Mouse (Mus musculus) ovary, postnatal 36 days (tissue): ENCODE measurements at regions not wholly inside any gene's neighbourhood (a gene's known extent, or its start where the extent isn't known, plus 50 kb on each side); places are given as distances from the start of the nearest gene placed in this dataset.
A peak's percentile ranks its signal among the peaks of the same experiment; 100 is the strongest.

Source experiments
- DNase-seq: peaks from one replicate; pipeline ENCODE4 v3.0.0; 2022; ENCODE audit warnings: low spot score, mixed read lengths

DNA sequence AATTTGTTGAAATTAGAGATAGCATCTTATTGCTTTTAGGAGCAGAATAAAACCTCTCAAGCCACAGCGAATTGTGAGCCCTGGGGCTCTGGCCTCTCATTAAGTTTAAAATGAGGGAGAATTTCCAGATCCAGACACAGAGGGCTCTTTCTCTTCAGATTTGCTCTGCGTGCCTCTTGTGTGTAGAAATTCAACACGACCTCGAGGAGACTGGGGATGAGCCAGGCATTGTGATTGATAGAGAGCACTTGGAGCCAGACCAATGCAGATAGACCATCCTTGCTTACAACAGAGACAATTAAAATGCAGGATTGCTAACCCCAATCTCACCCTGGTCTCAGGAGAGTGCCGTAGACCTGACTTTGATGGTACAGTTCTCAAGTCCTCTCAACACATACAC, 121.9 kb upstream of the Gas1 start:
- no peak for DNase-seq

DNA sequence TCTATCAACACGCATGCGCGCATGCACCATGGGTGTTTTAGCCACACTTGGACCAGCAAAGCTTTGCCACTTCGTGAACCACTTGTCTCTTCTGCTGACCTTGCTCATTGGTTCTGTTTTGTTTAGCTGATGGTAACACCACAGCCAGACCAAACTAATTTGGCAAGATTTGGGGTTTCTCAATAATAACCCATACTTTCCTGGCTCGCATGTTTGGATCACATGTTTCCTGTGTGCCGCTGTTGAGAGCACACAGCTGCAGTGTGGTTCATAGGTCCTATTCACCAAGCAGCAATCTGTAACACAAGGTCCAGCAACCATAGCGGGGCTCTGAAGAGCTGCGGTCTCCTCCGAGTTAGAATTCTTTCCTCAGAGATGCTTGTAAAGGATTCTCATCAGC, 126.4 kb upstream of the Gas1 start:
- no peak for DNase-seq

DNA sequence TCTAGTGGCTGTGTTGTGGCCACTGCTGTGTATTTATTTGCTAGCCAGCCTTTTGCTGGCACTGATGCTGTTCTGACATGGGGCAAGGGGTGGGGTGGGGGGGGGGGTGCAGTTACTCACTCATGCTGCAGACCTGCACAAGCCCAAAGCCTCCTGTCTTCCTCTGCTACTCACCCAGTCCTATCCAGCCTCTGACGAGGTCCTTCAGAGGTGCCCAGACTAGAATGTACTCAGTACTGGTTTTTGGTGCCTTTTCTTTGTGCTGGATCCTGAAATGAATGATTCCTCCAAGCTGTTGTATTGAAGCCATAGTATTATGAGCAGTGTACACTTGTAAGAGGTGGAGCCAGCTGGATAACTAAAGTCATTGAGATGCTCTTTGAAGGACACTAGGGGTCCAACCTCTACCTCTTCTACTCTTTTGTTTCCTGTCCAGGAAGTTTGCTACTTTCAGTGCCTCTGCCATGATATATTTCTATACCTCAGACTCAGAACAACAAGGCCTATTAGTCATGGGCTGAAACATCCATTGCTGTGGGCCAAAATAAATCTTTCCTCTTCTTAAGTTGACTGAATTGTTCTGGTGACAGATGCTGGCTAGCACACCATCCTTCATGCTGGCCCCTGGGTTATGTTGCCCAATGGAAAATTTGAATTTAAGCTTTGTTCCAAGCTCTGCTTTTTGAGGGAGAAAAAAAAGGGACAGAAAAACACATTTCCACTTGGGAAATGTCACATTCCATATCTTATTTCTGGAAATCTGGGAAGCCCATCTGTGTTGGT, 128.1 kb upstream of the Gas1 start:
- DNase-seq, result no peak

DNA sequence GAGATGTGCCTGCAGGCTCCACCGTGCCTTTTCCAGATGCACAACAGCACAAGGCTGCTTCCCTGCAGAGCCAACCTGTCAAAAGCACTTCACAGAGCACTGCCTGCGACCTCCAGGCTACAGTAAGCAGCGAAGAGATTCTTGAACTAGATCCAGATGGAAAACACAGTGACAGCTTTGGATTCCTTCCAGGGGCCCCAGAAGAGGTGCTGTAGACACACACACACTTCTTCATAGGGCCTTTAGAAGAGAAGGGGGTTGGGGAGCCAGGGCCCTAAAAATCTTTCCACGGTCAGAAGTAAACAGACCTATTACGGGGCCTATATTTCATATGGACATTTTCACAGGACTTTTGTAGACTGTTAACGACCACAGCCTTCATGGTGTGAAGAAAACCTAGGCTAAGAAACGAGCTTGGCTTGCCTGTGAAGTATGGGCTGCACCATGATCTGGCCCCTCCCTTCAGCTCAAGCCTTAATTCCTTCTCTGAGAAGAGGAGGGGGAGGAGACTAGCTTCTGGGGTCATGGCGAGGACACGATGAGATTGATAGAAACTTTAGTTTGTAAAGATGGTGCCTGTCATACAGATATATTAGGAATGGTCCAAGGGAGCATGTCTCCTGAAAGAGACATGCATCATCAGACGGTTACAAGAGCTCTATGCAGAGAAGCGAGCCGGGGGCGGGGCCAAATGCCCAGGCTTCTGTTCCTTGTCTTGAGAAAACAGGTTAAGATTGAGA, 131.1 kb upstream of the Gas1 start:
- DNase-seq, result no peak

DNA sequence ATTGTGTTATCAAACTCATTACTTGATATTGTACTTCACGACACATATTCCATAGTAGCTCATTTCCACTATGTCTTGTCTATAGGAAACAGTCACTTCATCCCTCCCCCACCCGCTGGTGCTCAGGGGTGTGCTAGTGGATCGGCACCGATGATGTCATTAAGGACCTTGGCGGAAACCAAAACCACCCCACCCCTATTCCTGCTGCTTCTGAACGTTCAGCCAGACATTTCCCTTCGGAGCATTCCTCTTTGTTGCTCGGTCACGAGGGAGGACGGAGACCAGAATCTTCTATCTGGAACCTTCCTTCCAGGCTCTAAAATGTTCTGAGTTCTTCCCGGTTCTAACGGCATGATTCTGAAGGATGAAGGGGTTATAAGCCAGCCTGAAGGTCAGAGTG, 132.3 kb upstream of the Gas1 start:
- no peak for DNase-seq

DNA sequence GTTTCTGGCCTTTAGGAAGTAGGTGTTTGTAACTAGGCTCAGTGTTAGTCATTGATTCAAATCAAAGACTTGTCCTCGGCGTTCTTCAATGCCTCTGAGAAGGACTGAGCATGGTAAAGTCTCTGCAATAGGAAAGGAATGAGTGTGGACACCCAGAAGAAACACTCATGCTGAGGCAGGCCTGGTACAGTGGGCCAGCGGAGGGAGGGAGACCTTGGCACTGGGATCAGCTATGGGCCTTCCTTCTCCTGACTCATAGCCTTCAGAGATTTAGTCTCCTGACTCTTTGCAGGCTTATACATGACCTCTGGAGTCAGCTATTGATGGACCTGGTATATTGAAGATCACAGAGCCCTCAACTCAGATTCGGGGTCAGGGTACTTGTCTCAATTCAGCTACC, 132.8 kb upstream of the Gas1 start:
- DNase-seq, result no peak

DNA sequence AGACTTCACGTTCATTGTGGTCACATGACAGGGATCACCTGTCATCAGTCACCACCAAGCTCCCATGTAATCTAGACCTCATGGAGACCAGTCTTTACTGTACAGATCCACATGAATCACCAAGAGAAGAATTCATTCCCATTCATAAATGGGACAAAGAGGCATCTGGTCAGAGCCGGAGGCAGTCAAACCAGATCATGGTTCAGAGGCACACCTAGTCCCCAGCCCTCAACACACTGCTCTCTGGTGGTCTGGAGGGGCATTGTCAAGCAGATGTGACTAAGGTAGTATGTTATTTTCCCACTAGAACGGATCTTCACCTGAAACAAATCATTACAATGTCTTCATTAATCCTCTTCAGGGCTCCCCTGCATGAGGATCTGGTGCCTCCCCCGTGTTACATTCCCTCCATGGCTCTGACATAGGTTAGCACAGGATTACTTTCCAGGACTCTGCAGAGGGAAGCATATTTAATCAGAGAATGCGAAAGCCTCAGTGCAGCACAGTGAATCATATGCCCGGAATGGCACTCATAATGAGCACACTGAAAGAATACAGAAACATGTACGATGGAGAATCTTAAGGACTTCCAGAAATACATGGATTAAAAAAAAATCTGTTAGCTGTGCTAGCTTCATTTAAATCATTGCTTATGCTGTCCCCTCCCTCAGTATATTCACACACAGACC, 135.4 kb upstream of the Gas1 start:
- DNase-seq, result no peak

DNA sequence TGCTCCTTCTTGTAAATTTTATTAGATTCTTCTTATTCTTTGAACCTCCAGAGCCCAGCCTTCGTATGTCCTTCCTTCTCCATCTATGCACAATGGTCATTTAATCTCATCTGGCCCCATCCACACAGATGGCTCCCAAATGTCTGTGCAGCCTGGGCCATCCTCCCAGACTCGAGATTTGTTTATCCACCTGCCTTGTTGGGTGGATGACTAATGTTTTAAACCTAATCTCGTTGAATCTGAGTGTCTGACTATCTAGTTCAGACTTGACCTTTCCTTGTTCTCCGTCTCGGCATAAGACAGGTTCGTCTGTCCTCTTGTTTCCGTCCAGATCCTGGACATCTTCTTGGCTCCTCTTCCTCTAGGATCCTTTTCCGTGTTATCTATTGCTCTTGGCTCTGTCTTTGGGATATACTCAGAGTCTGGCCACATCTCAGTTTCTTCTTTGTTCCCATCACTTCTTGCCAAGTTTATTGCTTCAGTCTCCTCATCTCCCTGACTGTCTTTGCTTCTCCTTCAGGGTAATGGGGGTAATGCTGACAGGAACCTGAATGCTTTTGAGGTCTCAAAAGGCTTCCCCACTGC, 141.4 kb upstream of the Gas1 start:
- no peak for DNase-seq

DNA sequence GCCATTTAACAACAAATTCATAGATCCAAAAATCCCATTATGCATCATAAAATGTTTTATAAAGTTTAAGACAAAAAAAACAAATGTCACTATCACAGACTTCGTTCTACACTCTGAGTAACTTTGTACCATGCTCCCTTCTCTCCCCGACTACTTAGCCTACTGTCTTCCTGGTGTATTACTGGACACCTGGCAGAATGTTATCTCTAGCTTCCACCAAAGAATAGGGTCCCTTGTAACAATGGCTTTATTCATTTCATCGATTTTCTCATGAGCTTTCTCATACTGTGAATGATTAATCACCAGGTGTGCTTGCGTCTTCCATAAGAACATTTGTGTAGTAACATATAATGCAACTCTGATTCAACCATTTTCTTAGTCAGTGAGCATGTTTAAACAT, 142.1 kb upstream of the Gas1 start:
- no peak for DNase-seq

DNA sequence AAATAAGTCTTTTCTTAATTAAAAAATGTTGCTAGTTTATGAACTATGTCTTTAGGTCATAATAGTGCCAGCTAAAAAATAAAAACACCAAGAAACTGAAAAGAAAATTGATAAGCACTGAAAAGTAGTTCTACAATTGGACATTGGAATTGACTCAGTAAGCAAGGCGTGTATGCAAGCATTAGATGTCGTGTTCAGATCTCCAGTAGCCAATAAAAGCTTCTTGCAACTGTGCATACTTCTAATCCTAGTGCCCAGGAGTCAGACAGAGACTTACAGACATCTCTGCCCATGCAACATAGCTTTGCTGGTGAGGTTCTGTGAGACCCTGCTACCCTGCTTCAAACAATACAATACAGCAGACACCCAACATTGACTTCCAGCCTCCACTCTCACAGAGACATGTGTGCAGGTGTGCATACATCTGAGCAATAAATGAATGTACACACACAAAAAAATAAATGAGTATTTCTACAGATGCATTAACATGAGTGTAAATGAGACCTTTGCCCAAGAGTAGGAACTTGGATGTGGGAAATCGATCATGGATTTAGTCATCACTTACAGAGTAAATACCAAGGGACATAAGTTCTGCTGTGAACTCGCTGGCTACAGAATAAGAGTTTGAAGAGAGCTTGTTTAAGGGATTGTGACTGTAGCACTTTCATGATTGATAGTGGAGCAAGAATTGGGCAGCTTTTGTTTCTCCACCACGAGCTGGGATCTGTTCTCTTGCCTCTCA, 142.9 kb upstream of the Gas1 start:
- DNase-seq, result no peak

DNA sequence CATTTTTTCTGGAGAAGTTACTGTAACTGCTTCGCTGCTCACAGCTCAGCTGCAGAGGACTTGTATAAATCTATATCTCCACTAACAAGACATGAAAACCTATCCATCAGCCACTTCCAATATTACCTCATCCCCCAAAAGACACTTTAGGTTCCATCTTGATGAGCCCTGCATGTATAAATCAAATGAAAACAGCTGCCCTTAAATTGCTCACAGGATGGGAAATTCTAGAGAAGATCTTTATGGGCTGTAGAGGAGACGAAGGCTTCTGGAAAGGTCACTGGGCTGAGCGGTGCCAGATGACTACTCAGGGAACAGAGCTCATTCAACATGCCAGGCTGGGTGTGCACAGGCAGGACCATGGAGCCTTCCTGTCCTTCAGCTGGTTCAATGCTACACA, 145.4 kb upstream of the Gas1 start:
- DNase-seq, result no peak

DNA sequence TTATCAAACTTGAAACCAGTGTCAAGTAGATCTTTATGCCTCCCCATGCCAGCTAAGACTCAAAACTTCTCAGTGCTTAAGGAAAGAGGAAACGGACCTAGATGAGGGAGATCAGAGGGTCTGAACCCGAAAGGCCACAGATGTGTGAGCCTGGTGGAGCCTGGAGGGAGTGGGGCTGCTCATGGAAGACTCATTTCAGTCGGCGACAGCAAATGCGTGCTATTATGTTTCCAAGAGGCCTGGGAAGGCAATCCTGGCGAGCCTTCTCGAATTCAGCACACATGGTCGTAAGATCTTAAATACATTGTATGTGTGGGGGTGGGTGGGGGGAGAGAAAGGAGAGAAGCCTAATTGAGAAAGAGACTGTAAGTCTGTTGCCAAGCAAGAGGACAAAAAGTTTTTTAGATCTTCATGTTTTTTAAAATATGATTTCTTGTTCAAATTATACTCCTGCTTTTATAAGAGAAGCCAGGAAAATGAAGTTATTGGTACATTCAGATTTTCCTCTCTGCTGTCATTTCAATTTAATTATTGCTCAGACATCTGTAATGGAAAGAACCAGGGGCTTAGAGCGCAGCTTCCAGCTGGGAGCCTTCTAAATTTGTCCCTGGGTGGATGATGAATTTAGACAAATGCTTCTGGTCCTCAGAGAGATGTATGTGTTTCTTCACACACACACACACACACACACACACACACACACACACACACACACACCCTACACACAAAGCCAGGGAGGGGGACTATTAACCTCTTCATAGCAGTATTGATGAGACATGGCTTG, 153.5 kb upstream of the Gas1 start:
- no peak for DNase-seq

DNA sequence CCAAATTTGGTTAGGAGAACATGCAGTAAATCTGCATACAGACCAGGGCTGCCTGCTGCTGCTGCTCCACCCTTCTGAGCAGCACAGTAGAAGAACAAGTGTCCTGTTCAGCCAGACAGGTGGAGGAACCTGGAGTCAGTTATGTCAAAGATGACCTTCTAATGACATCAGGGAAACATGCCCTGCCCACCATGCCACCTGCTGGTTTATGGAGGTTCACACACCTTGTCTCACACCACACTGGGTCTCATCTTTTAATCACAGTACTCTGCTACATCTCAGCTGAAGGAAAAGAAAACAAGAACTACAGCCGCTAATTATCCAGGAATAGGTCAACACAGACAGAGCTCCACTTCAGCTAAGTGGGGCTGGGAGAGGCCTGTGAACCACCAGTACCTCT, 159.0 kb upstream of the Gas1 start:
- no peak for DNase-seq

DNA sequence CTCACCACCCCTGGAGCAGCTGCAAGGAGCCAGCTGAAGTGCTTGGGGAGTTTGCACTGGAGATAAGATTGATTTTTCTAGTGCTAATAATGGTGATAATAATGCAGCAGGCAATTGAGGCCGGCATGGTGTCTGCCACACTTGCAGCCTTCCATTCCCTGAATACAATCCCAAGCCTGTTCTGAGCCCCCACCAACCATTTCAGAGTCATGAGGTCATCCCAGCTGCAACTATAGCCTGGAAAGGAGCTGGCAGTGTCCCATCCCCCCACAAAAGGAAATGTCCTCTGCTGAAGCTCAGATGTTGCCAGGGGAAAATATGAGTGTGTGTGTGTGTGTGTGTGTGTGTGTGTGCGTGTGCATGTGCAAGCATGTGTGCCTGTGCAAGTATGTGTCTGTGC, 160.2 kb upstream of the Gas1 start:
- DNase-seq, result no peak

DNA sequence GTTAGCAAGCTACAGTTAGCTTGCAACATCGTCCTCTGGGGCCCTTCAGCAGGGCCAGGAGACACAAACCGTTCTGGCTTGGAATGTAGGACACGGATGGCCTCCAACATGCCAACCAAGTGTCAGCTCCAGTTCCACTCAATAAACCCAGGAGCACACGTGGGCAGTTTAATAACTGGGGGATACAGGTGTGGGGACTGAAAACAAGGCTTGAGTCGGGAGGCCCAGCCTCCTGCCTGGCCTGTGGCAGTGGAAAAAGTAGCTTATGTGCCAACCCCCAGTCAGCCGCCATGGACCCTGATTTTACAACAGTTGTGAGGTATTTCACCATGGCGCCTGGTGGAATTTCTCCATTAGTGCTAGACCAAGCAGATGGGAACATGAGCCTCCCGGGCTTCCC, 160.9 kb upstream of the Gas1 start:
- no peak for DNase-seq

DNA sequence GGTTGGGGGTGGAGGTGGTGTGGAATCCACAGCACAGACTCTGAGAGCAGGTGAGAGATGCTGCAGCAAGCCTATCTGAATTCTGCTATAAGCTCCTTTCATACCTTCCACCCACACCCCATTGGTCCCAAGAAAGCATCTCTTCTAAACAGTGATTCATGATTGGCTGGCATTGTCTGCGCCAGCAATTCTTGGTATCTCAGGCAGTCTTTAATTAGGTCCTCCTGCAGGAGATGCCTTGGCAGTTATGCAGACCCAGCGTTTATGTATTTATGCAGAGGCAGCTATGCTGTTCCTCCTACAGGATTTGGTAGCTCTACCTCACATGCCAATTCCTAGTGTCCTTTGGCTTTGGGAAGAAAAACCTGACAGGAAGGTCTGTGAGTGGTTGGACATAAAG, 162.9 kb upstream of the Gas1 start:
- no peak for DNase-seq

DNA sequence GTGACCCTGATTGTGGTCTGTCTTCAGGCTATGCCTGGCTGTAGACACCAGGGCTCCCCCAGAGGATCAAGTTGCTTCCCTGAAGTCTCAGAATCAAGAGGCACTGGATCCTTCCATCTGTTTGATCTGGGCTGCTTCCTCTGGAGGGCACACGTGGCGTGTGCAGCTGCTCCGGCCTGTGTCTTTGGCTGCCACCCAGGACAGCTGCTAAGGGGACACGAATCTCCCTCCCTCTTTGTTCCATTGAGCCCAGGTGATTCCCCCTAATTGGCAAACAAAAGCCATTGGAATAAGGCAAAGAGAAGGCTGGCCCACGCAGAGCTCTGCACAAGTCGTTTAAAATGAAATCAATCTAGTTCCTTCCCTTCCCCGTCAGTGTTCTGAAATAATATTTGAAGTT, 170.7 kb upstream of the Gas1 start:
- DNase-seq, result peak; percentile 26

DNA sequence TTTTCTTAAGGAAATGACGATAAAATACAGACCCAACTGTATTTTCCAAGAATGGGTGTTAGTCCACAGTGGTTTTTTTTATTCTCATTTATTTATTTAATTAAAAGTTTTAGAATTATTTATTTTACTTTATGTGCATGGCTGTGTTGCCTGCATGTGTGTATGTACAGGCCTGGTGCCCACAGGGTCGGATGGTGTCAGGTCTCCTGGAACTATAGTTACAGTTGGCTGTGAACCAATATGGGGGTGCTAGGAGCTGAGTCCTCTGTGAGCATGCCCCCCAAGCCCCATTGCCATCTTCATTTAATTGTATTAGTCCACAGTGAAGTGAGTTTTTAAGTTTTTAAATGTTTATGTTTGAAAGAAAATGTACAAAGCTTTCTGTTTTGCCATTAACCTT, 171.3 kb upstream of the Gas1 start:
- DNase-seq, result no peak

DNA sequence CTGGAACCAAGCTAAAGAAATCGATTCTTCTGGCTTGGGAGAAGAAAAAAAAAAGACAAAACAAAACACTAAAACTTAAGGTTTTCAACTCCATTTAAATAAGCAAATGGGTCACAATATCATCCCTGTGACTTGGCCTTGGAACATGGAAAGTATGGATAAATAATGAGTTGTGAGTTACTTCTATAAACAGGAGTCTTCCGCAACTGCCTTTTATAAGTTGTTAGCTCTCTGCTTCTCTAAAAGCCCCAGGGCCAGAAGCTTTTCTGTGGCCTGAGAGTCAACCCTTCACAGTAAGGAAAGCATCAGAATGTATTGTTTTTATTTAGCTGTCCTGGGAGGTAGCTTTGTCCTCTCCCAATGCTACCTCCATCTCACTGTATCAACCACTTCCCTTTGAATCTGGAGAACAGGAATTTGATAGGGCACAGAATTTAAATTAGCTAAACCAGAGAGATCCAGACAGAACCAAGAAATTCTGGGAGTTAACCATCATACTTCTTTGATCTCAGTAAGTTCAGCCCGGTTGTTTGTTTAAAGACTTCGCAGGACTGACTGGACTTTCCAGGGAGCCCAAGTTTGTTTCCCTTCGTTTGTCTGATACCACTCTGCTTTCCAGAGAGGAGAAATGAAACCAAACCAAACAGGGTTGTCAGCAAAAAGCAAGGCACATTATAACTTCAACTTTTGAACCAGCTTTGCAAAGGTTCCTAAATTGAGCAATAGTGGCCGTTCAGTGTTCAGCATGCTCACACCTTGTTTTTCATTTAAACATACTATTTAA, 178.7 kb upstream of the Gas1 start:
- no peak for DNase-seq

DNA sequence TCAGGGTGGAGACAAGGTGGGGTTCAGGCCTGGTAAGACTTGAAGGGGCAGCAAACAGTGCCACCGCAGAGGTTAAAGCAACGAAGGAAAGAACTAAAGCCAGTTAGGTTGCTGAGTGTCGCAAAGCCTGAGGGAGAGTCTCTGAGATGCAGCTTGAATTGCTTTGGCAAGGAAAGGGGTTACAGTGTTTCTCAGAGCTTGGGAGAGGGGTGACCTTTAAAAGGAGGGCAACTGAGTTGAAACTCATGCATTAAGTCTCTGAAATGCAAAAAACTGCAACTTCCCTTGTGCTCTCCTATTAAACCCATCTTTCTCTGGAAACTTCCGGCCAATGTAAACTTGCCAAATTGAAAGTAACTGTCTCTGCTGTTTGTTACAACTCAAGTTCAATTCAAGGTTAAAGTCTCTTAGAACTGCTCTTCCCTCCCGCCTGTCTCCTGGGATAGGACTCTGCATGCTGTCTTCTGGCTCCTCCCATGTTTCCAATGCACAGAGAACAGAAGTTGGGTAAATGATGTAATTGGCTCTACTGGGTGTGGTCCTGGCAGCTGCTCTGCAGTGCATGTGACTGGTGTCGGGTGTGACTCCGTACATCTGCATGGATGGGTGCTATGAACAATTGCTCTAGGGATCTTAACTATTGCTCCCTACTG, 181.4 kb upstream of the Gas1 start:
- DNase-seq, result no peak
